Mouse (Mus musculus) G1E (cell line): Measurements from ENCODE around the gene Rxfp1. TPM values are rescaled to one million over a fixed set of nuclear protein-coding genes. Genes with fewer than 3 reads are reported as not detected.
A peak's percentile ranks its signal among the peaks of the same experiment; 100 is the strongest.

Source experiments
- ATAC-seq: 2 replicates; pipeline ENCODE4 v1.8.0; 2016; ENCODE audit warnings: mild to moderate bottlenecking; ENCODE audit not compliant: insufficient number of reproducible peaks, poor library complexity, low FRiP score, severe bottlenecking; ENCODE audit errors: extremely low read depth
- DNase-seq: peaks from one replicate; pipeline ENCODE4 v3.0.0; 2012; ENCODE audit warnings: low spot score
- H3K27me3 ChIP-seq: 2 replicates; pipeline ENCODE4 v1.6.1; 2012; ENCODE audit warnings: mild to moderate bottlenecking, low read length, inconsistent platforms; ENCODE audit not compliant: insufficient read depth
- H3K36me3 ChIP-seq: replicated peaks from 2 replicates; pipeline ENCODE3; 2012; ENCODE audit warnings: mild to moderate bottlenecking, inconsistent platforms
- H3K4me1 ChIP-seq: 2 replicates; pipeline ENCODE4 v1.6.1; 2012; ENCODE audit warnings: low read depth, low read length, inconsistent platforms, mixed read lengths; ENCODE audit not compliant: insufficient read depth
- H3K4me3 ChIP-seq: 2 replicates; pipeline ENCODE4 v1.5.1; 2012; ENCODE audit warnings: low read depth, mild to moderate bottlenecking, inconsistent platforms, low read length, moderate library complexity, mixed read lengths
- H3K9me3 ChIP-seq: replicated peaks from 2 replicates; pipeline ENCODE4 v1.6.1; 2012; ENCODE audit warnings: inconsistent platforms
- CTCF ChIP-seq: IDR thresholded peaks from 2 replicates; pipeline ENCODE4 v1.5.1; 2012; ENCODE audit warnings: low read depth, low read length, inconsistent platforms, mixed read lengths
- GATA1 ChIP-seq: IDR thresholded peaks from 2 replicates; pipeline ENCODE4 v1.6.1; 2012; ENCODE audit warnings: borderline replicate concordance, low read length, inconsistent platforms, mixed read lengths
- GATA2 ChIP-seq: IDR thresholded peaks from 2 replicates; pipeline ENCODE4 v1.6.1; 2012; ENCODE audit warnings: low read depth, low read length, inconsistent platforms, borderline replicate concordance
- POLR2AphosphoS5 ChIP-seq: IDR thresholded peaks from 2 replicates; pipeline ENCODE4 v1.6.1; 2012; ENCODE audit warnings: low read depth, low read length, inconsistent platforms; ENCODE audit not compliant: insufficient replicate concordance
- TAL1 ChIP-seq: conservative IDR thresholded peaks from 2 replicates; pipeline ENCODE4 v1.6.1; 2012; ENCODE audit warnings: low read depth, low read length, inconsistent platforms, mixed read lengths
- polyA plus RNA-seq: library from polyadenylated mRNA; stranded (reverse); fragments of >175 nt; gene quantifications from 2 replicates; pipeline ENCODE4 v1.2.3, GENCODE M21; 2012
- total RNA-seq, 2 experiments: library from RNA; stranded (forward) in 1 of 2; stranded (reverse) in 1 of 2; fragments of 200-1000 nt in 1 of 2; fragments of >200 nt in 1 of 2; fragmentation: Nextera tagmentation in 1 of 2; gene quantifications; 2 replicates each; pipeline ENCODE4 v1.2.3; 2014 to 2017

Rxfp1 gene
- total and polyA plus RNA-seq, 3 experiments: 0.38 TPM; not detected in 2

DNA sequence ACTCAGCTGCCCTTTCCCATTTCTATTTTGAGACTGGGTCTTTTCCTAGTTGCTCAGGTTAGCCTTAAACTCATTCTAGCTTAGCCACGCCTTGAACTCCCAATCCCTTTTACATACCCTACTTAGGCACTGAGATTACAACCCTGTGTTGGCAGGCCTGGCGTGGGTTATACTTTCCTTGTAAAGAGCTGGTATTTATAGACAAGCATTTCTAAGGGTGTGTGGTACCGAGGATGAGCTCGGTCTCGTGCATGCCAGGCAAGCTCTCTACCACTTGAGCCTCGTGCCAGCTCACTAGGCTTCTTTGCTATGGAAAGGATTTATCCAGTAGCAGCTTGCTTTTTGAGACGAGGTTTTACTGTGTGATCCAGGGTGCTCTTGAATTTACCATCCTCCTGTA is 142.2 kb downstream of the Rxfp1 start:
- no peak for TF ChIP-seq POLR2AphosphoS5
- no peak for TF ChIP-seq CTCF
- TF ChIP-seq TAL1: no peak
- TF ChIP-seq GATA2: no peak
- no peak for TF ChIP-seq GATA1
- Histone ChIP-seq H3K4me1 (peaks cover 51% of the 10 kb centered on the region), H3K9me3 (no peaks in the 10 kb centered on the region), H3K4me3 (no peak overlapping the region), H3K27me3 (no peaks in the 10 kb centered on the region), H3K36me3 (peaks cover 71% of the 10 kb centered on the region)
- ATAC-seq: no peak
- no peak for DNase-seq

DNA sequence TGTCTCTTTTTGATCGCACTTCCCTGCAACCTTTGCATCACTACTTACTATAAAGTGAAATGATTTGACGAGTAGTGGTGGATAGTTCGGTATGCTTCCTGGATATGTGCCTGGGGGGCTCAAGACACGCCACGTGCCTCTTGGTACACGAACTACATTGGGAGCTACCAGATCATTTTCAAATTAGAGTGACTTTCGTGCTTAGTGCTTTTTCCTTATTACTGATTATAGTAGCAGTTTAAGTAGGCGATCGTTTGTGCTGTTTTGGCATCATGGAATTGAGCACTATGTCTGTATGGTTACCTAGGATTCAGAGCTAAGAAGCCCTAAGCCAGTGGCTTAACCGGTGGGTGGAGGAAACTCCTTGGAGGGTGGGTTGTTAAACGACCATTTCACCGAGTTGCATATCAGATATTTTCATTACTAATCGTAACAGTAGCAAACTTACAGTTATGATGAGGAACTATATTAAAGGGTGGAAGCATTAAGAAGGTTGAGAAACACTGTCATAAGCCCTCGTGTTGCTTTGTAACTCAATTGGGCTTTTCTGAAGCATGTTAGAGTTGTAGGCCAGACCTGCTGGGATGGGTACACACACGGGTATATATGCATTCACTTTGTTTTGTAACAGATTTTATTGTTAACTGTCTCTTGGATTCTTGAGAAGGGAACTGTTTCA is 145.7 kb downstream of the Rxfp1 start:
- ATAC-seq (no peak), DNase-seq (no peak)
- TF ChIP-seq GATA2 (no peak), GATA1 (no peak), POLR2AphosphoS5 (no peak), TAL1 (no peak), CTCF (no peak)
- Histone ChIP-seq H3K27me3 (no peaks in the 10 kb centered on the region), H3K36me3 (peaks cover 40% of the 10 kb centered on the region), H3K4me3 (peak overlapping the region; percentile 91), H3K9me3 (no peaks in the 10 kb centered on the region), H3K4me1 (peaks cover 45% of the 10 kb centered on the region)

Other genes starting within 250 kb of the Rxfp1 start
- gene Fnip2, start 170.1 kb downstream of the Rxfp1 start, total RNA-seq (2014; fragmentation: Nextera tagmentation): 71.3 and 81.8 TPM in 2 replicates
- gene Fnip2, start 170.1 kb downstream of the Rxfp1 start, total RNA-seq (2017): 54.5 and 57.6 TPM in 2 replicates
- 3.2 and 3.5 TPM in 2 replicates for gene Fnip2, start 170.1 kb downstream of the Rxfp1 start, polyA plus RNA-seq
- gene Ppid, start 146.5 kb downstream of the Rxfp1 start, total RNA-seq (2014; fragmentation: Nextera tagmentation): 156 and 169 TPM in 2 replicates
- gene Ppid, start 146.5 kb downstream of the Rxfp1 start, total RNA-seq (2017): 213 and 235 TPM in 2 replicates
- 23.6 and 32.6 TPM in 2 replicates for gene Ppid, start 146.5 kb downstream of the Rxfp1 start, polyA plus RNA-seq
- 48.3 and 48.5 TPM in 2 replicates for gene 4930579G24Rik, start 108.8 kb downstream of the Rxfp1 start, total RNA-seq (2014; fragmentation: Nextera tagmentation)
- 16.0 and 17.4 TPM in 2 replicates for gene 4930579G24Rik, start 108.8 kb downstream of the Rxfp1 start, total RNA-seq (2017)
- 2.3 and 3.4 TPM in 2 replicates for gene 4930579G24Rik, start 108.8 kb downstream of the Rxfp1 start, polyA plus RNA-seq
- 54.1 and 58.2 TPM in 2 replicates for gene Etfdh, start 108.4 kb downstream of the Rxfp1 start, total RNA-seq (2014; fragmentation: Nextera tagmentation)
- gene Etfdh, start 108.4 kb downstream of the Rxfp1 start, total RNA-seq (2017): 59.9 and 63.9 TPM in 2 replicates
- 19.0 and 20.4 TPM in 2 replicates for gene Etfdh, start 108.4 kb downstream of the Rxfp1 start, polyA plus RNA-seq
- 10.5 and 12.6 TPM in 2 replicates for gene Tmem144, start 114.9 kb upstream of the Rxfp1 start, total RNA-seq (2014; fragmentation: Nextera tagmentation)
- 34.7 and 42.9 TPM in 2 replicates for gene Tmem144, start 114.9 kb upstream of the Rxfp1 start, total RNA-seq (2017)
- gene Tmem144, start 114.9 kb upstream of the Rxfp1 start, polyA plus RNA-seq: 0.21 and 0.63 TPM in 2 replicates
- gene Fam198b, start 146.7 kb upstream of the Rxfp1 start, total RNA-seq (2014; fragmentation: Nextera tagmentation): 102 and 117 TPM in 2 replicates
- 182 and 207 TPM in 2 replicates for gene Fam198b, start 146.7 kb upstream of the Rxfp1 start, total RNA-seq (2017)
- gene Fam198b, start 146.7 kb upstream of the Rxfp1 start, polyA plus RNA-seq: 3.2 and 3.6 TPM in 2 replicates